ENCODE assay signal across 7 mouse cellular contexts in the genomic region with DNA sequence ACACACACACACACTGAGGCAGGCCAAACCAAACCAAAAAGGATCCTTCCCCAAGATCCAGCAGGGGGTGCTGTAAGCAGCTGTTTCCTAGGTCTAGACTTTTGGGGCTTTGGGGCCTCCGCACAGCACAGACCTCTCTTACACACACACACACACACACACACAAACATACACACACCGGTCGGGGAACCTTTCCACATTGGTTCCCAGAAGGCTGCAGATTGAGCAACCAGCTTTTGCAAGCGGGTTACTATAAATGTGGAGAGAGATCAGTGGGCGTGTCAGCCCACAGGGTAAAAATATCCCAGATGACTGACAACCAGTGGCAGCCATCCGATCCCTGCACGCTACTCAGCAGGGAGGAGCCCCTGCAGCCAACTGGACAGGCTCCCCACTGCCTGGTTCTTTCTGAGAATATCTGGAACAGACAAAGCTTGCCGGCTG.
DNase-seq lines count a peak whose midpoint lies in the region; ATAC-seq and TF ChIP-seq lines count a peak whose summit lies in the region.

No protein-coding gene starts in this region.

- ATAC-seq in forebrain, embryonic 11.5 days (replicated peaks; ENCODE audit: low FRiP score): no peak
- ATAC-seq in heart, embryonic 14.5 days (ENCODE audit: insufficient number of reproducible peaks, insufficient read depth, low FRiP score, low read depth): peak; percentile 73

- peaks cover 5% of the 10 kb centered on the region for H3K4me1 ChIP-seq in bone marrow, adult 2 months (ENCODE audit: control insufficient read depth, insufficient read depth, low read length)
- no peaks in the 10 kb centered on the region; the same call in 1 of the 2 replicates for H3K4me1 ChIP-seq in forebrain, embryonic 11.5 days (replicated peaks; ENCODE audit: control insufficient read depth, insufficient read depth, low read length)
- peaks cover 12 to 42% of the 10 kb centered on the region in 2 experiments; a peak in 3 of 4 replicates for H3K4me1 ChIP-seq in heart, embryonic 14.5 days (ENCODE audit: control insufficient read depth in 2 of 2, insufficient read depth in 2 of 2, low read length in 2 of 2)
- peaks cover 8% of the 10 kb centered on the region for H3K4me1 ChIP-seq in lung, adult 2 months (ENCODE audit: control insufficient read depth, insufficient read depth, low read length)

- H3K27ac ChIP-seq in bone marrow, adult 2 months (ENCODE audit: control insufficient read depth, insufficient read depth, low read depth, low read length, poor library complexity): no peak overlapping the region
- no peak overlapping the region for H3K27ac ChIP-seq in forebrain, embryonic 11.5 days (ENCODE audit: low read depth, low read length)
- peak overlapping the region; percentile 84 to 91 for H3K27ac ChIP-seq in heart, embryonic 14.5 days (replicated peaks in 1 of 2; ENCODE audit: control insufficient read depth in 1 of 2, insufficient read depth in 1 of 2, low read depth in 2 of 2, low read length in 2 of 2)
- peak overlapping the region; percentile 32; the same call in 1 of the 2 replicates for H3K27ac ChIP-seq in layer of hippocampus, adult 2 months

- no peaks in the 10 kb centered on the region for H3K9me3 ChIP-seq in forebrain, embryonic 11.5 days (ENCODE audit: control insufficient read depth, low read length)
- H3K9me3 ChIP-seq in heart, embryonic 14.5 days (ENCODE audit: control insufficient read depth, low read length): no peaks in the 10 kb centered on the region

- no peak overlapping the region for H3K9ac ChIP-seq in forebrain, embryonic 11.5 days (ENCODE audit: low read length)
- H3K9ac ChIP-seq in heart, embryonic 14.5 days (ENCODE audit: low read length): 0 out of 2 replicates have a peak overlapping the region, but pooled peaks have one; percentile 5

- H3K4me3 ChIP-seq in bone marrow, adult 2 months (replicated peaks; ENCODE audit: control insufficient read depth, low read depth, low read length): no peak overlapping the region
- no peak overlapping the region for H3K4me3 ChIP-seq in forebrain, embryonic 11.5 days (ENCODE audit: low read depth, low read length)
- H3K4me3 ChIP-seq in heart, embryonic 14.5 days (ENCODE audit: control insufficient read depth in 1 of 2, insufficient read depth in 1 of 2, low read depth in 1 of 2, low read length in 2 of 2): peak overlapping the region in 1 of 2 experiments; percentile 25; a peak in 2 of 4 replicates
- H3K4me3 ChIP-seq in layer of hippocampus, adult 2 months: no peak overlapping the region
- no peak overlapping the region for H3K4me3 ChIP-seq in lung, adult 2 months (replicated peaks; ENCODE audit: extremely low read depth, low read depth, low read length)

- no peak for TF ChIP-seq POLR2A in bone marrow, adult 2 months (IDR thresholded peaks at IDR 0.05; ENCODE audit: borderline replicate concordance, control insufficient read depth, low read depth, low read length)
- TF ChIP-seq POLR2A in lung, adult 2 months (IDR thresholded peaks at IDR 0.05; ENCODE audit: borderline replicate concordance, extremely low read depth, low read depth, low read length): no peak

- WGBS in bone marrow, adult 2 months: 2% methylated on average over 8 of the region's 8 CpGs
- 33% methylated on average over 8 of the region's 8 CpGs for whole genome bisulfite sequencing in forebrain, embryonic 11.5 days
- 4% methylated on average over 8 of the region's 8 CpGs for WGBS in heart, embryonic 14.5 days
- 4% methylated on average over 8 of the region's 8 CpGs for WGBS in lung, adult 2 months

- H3K27me3 ChIP-seq in forebrain, embryonic 11.5 days (ENCODE audit: control insufficient read depth, insufficient read depth, low read length): no peaks in the 10 kb centered on the region
- no peaks in the 10 kb centered on the region for H3K27me3 ChIP-seq in heart, embryonic 14.5 days (ENCODE audit: control insufficient read depth, insufficient read depth, low read length)

- peak; percentile 57 for TF ChIP-seq CTCF in bone marrow, adult 2 months (IDR thresholded peaks at IDR 0.05; ENCODE audit: control insufficient read depth, insufficient read depth, low read length)
- peak; percentile 66 for TF ChIP-seq CTCF in layer of hippocampus, adult 2 months (conservative IDR thresholded peaks at IDR 0.05)
- peak; percentile 52 for TF ChIP-seq CTCF in lung, adult 2 months (IDR thresholded peaks at IDR 0.05; ENCODE audit: insufficient read depth, low read length)

- H3K36me3 ChIP-seq in forebrain, embryonic 11.5 days (ENCODE audit: control insufficient read depth, insufficient read depth, low read length): no peaks in the 10 kb centered on the region
- peaks cover 12% of the 10 kb centered on the region for H3K36me3 ChIP-seq in heart, embryonic 14.5 days (ENCODE audit: control insufficient read depth, insufficient read depth, low read length)

- DNase-seq in MN1 (ENCODE audit: low spot score): peak; percentile 73
- DNase-seq in forebrain, embryonic 11.5 days (ENCODE audit: low spot score): peak; percentile 67
- DNase-seq in layer of hippocampus, adult 2 months (ENCODE audit: low spot score in 2 of 2): peak; percentile 53 to 69
- peak; percentile 64 for DNase-seq in lung, adult 2 months
- peak; percentile 57 to 64 for DNase-seq in right cerebral cortex, adult 2 months (ENCODE audit: low spot score in 2 of 2)

- no peak overlapping the region for H3K4me2 ChIP-seq in forebrain, embryonic 11.5 days (ENCODE audit: low read depth, low read length, severe bottlenecking)
- peak overlapping the region; percentile 46 for H3K4me2 ChIP-seq in heart, embryonic 14.5 days (ENCODE audit: low read length)

Comparison
In these comparisons a context has a peak if more than half of its experiments do, and no peak if none do; other contexts are left out.
1. H3K27ac ChIP-seq: peak in heart, embryonic 14.5 days (2 of 2) and layer of hippocampus, adult 2 months (single experiment); none in bone marrow, adult 2 months (single experiment) and forebrain, embryonic 11.5 days (single experiment).
2. Peak in every context shown above with its lines, with median percentiles within 50 percentile points of each other: DNase-seq and CTCF ChIP-seq.